Mouse (Mus musculus) lung, adult 2 months (tissue): Measurements from ENCODE around the gene Tmem207.

Experiments used
- CTCF ChIP-seq: fragments of 200-500 bp; IDR thresholded peaks from 2 replicates; pipeline ENCODE4 v1.5.1; 2011; ENCODE audit warnings: mild to moderate bottlenecking, low read length, control low read depth; ENCODE audit not compliant: insufficient read depth
- POLR2A ChIP-seq: fragments of 200-500 bp; IDR thresholded peaks from 2 replicates; pipeline ENCODE4 v1.6.1; 2011; ENCODE audit warnings: low read depth, mild to moderate bottlenecking, control low read depth, low read length, borderline replicate concordance; ENCODE audit errors: extremely low read depth

DNA sequence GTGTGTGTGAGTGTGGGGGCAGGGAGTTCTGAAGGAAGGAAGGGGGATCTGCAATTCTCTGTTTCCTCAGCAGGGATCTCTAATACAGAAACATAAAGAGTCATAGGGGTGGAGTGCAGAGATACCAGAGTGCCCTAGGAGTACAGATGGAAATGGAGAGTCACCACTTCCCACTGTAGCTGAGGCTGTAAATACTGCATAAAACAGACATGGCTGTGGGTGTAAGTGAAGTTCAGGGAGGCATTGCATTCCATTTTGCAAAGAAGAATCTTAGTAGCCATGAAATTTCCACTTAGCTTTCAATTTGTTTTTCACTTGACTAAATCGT, 20.3 kb upstream of the Tmem207 start:
- TF ChIP-seq POLR2A (no peak), CTCF (no peak)
